Mouse (Mus musculus) intestine, embryonic 14.5 days (tissue): ENCODE results near the gene Nav2. TPM values are rescaled to one million over a fixed set of nuclear protein-coding genes. Genes with fewer than 3 reads are reported as not detected.

ENCODE experiments used
- ATAC-seq: fragments of 200-750 bp; cut with Nextera tagmentation; replicated peaks from 2 replicates; pipeline ENCODE4 v1.8.0; 2017; ENCODE audit warnings: low read depth, moderate number of reproducible peaks, moderate TSS enrichment, moderate library complexity; ENCODE audit not compliant: low FRiP score, low TSS enrichment
- DNase-seq: peaks from one replicate; pipeline ENCODE4 v3.0.0-alpha.2; 2018; ENCODE audit warnings: low spot score
- H3K27ac ChIP-seq: fragments of 300-500 bp; sonication (generic); 2 replicates; pipeline ENCODE4 v1.5.1; 2014; ENCODE audit warnings: low read depth, mild to moderate bottlenecking, control low read depth
- H3K27me3 ChIP-seq: fragments of 300-500 bp; sonication (generic); replicated peaks from 2 replicates; pipeline ENCODE4 v1.6.1; 2014; ENCODE audit warnings: low read length, control low read depth; ENCODE audit not compliant: control insufficient read depth, insufficient read depth
- H3K36me3 ChIP-seq: fragments of 300-500 bp; sonication (generic); 2 replicates; pipeline ENCODE4 v1.6.1; 2014; ENCODE audit warnings: low read length, control low read depth; ENCODE audit not compliant: control insufficient read depth, insufficient read depth
- H3K4me1 ChIP-seq: fragments of 300-500 bp; sonication (generic); replicated peaks from 2 replicates; pipeline ENCODE4 v1.6.1; 2014; ENCODE audit warnings: low read length, control low read depth, mixed read lengths; ENCODE audit not compliant: control insufficient read depth, insufficient read depth
- H3K4me2 ChIP-seq: fragments of 300-500 bp; sonication (generic); 2 replicates; pipeline ENCODE4 v1.6.1; 2014; ENCODE audit warnings: low read length
- H3K4me3 ChIP-seq: fragments of 300-500 bp; sonication (generic); 2 replicates; pipeline ENCODE4 v1.5.1; 2014; ENCODE audit warnings: low read depth, low read length, control low read depth, mixed read lengths
- H3K9ac ChIP-seq: fragments of 300-500 bp; sonication (generic); 2 replicates; pipeline ENCODE4 v1.6.1; 2014; ENCODE audit warnings: mild to moderate bottlenecking, low read length
- H3K9me3 ChIP-seq: fragments of 300-500 bp; sonication (generic); 2 replicates; pipeline ENCODE4 v1.6.1; 2016; ENCODE audit warnings: low read length, control low read depth; ENCODE audit not compliant: control insufficient read depth
- WGBS: fragments of 180-500 bp; shearing (Covaris S2); extraction: QIAGEN DNeasy Blood & Tissue Kit; methylation state at CpG from one replicate; pipeline ENCODE4 v1.1.7; 2014; 5-methylcytosine and 5-hydroxymethylcytosine counted together
- polyA plus RNA-seq: library from polyadenylated mRNA; unstranded; fragments of >200 nt; fragmentation: Nextera tagmentation; extraction: Ambion mirVana; gene quantifications from 2 replicates; pipeline ENCODE4 v1.2.1, GENCODE M21; 2014

Gene Nav2
- polyA plus RNA-seq, 1 experiment from 2014 or later = 31.5 TPM

- 78% methylated on average over 4 of the region's 4 CpGs for WGBS
- no peak overlapping the region for H3K4me2 ChIP-seq
- no peaks in the 10 kb centered on the region for H3K9me3 ChIP-seq
- no peak overlapping the region for H3K27ac ChIP-seq
- no peak overlapping the region for H3K9ac ChIP-seq
- no peaks in the 10 kb centered on the region for H3K27me3 ChIP-seq
- no peak for DNase-seq
- H3K4me1 ChIP-seq = no peaks in the 10 kb centered on the region
- no peak overlapping the region for H3K4me3 ChIP-seq
- no peak for ATAC-seq
- H3K36me3 ChIP-seq = no peaks in the 10 kb centered on the region
Measured at GRCm38 (mm10) chr7:49178217-49178616, 269.7 kb downstream of the Nav2 start.

GRCm38 (mm10) chr7:49181010-49181409 lies 272.5 kb downstream of the Nav2 start:
- no peak overlapping the region for H3K27ac ChIP-seq
- no peak for DNase-seq
- 77% methylated on average over 8 of the region's 8 CpGs for WGBS
- no peak overlapping the region for H3K4me2 ChIP-seq
- H3K9me3 ChIP-seq = no peaks in the 10 kb centered on the region
- H3K36me3 ChIP-seq = no peaks in the 10 kb centered on the region
- no peak overlapping the region for H3K4me3 ChIP-seq
- ATAC-seq = no peak
- H3K4me1 ChIP-seq = peaks cover 8% of the 10 kb centered on the region
- H3K9ac ChIP-seq = no peak overlapping the region
- H3K27me3 ChIP-seq = no peaks in the 10 kb centered on the region

DNA sequence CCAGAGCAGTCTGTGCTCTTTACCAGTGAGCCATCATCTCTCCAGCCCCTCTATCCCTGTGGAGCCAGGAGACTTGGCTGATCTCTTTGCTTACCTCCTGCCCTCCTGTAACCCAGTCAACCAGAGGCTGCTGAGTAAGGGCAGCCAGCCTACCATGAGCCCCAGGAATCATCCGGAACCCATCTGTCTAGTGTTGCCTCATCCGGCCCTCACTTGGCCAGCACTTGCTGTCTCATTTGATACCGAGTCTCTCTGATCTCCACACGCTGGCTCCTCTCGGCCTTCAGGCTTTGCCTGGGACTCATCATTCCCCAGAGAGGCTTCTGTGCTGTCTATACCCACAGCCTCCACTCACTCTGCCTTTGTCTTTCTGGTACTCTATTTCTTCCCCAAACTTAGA lies 273.9 kb downstream of the Nav2 start:
- 84% methylated on average over 5 of the region's 5 CpGs for WGBS
- H3K4me3 ChIP-seq = no peak overlapping the region

DNA sequence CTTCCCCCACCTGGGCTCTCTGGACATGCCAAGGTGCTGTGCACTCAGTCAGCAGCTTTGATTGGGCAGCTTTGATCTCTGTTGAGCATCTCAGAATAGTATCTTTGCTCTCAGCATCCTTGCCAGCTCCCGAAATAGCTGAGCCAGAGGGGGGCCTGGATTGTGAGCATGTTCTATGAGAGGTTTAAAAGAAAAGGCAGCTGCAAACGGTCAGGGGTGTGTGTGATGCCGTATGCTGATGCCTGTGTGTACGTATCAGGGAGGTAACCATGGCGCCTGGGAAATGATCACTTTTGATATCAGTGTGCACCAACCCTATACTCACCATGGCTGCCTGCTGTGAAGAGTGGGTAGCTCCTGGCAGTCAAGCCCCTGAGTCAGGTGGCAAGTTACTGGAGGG lies 275.2 kb downstream of the Nav2 start:
- Histone ChIP-seq H3K4me2 (no peak overlapping the region), H3K27me3 (no peaks in the 10 kb centered on the region), H3K9ac (no peak overlapping the region), H3K9me3 (no peaks in the 10 kb centered on the region), H3K36me3 (no peaks in the 10 kb centered on the region), H3K4me1 (peaks cover 8% of the 10 kb centered on the region), H3K27ac (no peak overlapping the region), H3K4me3 (no peak overlapping the region)
- DNase-seq = no peak
- ATAC-seq = no peak
- 72% methylated on average over 5 of the region's 5 CpGs for WGBS

More for the DNA sequence above, 273.9 kb downstream of the Nav2 start:
- Histone ChIP-seq H3K9ac (no peak overlapping the region), H3K9me3 (no peaks in the 10 kb centered on the region), H3K4me2 (no peak overlapping the region), H3K27me3 (no peaks in the 10 kb centered on the region), H3K36me3 (no peaks in the 10 kb centered on the region), H3K27ac (no peak overlapping the region), H3K4me1 (peaks cover 8% of the 10 kb centered on the region)
- DNase-seq (no peak), ATAC-seq (no peak)

DNA sequence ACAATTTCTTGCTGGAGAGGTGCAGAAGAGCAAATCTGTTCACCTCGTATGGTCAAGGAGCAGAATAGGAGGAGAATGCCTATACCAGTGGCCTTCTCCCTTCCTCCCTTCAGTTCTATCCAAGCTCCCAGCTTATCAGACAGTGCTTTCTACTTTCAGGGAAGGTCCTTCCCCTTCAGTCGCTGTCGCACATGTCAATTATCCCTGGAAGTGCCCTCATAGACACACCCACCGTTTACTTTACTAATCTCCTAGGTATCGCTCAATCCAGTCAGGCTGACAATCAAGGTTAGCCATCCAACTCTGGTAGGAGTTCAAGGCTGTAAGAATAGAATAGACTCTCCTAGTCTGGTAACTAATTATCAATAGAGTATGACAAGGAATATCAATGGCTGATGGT lies 277.5 kb downstream of the Nav2 start:
- DNase-seq (no peak), ATAC-seq (0 out of 2 replicates have a peak, but pooled peaks have one; percentile 18)
- WGBS = 75% methylated on average over 5 of the region's 5 CpGs
- Histone ChIP-seq H3K4me2 (no peak overlapping the region), H3K27me3 (no peaks in the 10 kb centered on the region), H3K9ac (no peak overlapping the region), H3K9me3 (no peaks in the 10 kb centered on the region), H3K27ac (no peak overlapping the region), H3K4me3 (no peak overlapping the region), H3K36me3 (no peaks in the 10 kb centered on the region), H3K4me1 (peaks cover 14% of the 10 kb centered on the region)

- WGBS = 90% methylated on average over 5 of the region's 5 CpGs
- H3K4me1 ChIP-seq = peaks cover 11% of the 10 kb centered on the region
- ATAC-seq (no peak), DNase-seq (no peak)
- no peak overlapping the region for H3K4me3 ChIP-seq
- H3K27ac ChIP-seq = no peak overlapping the region
- no peaks in the 10 kb centered on the region for H3K27me3 ChIP-seq
- no peaks in the 10 kb centered on the region for H3K36me3 ChIP-seq
- H3K4me2 ChIP-seq = no peak overlapping the region
- no peak overlapping the region for H3K9ac ChIP-seq
- H3K9me3 ChIP-seq = no peaks in the 10 kb centered on the region
Measured at GRCm38 (mm10) chr7:49189364-49189763, 280.8 kb downstream of the Nav2 start.

DNA sequence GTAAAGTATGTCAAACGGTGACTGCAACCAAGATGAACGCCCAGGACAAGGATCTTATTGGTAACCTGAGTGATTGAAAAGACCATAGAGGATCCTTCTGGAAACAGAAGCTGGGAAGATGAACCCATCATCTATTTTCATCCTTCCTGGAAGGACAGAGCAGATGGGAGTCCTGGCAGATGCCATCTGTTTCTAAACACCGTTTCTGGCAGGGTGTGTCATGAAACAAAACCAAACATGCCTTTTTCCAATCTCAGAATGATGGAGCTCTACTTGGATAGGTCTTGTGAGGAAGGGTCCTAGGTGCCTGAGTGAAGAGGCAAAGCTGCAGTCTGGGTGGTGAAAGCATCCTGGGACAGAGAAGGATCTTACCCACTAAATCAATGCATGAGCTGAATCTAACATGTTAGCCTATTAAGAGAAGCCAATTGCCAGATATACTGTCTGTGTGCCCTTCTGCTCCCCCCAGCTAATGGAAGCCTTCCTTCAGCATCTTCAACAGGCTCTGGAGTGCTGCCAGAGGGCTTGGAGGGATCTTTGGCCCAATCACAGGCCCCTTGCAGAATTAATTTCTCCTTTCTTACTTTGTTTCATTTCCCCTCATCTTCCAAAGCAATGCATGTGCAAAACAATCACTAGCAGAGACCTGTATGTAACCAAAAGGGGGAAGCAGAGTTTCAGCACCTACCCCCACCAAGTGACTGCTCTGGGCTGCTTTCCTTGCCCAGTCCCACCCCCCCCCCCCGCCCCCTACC lies 281.9 kb downstream of the Nav2 start:
- ATAC-seq (no peak), DNase-seq (no peak)
- 83% methylated on average over 3 of the region's 4 CpGs for WGBS
- no peak overlapping the region; the same call in 1 of the 2 replicates for H3K27ac ChIP-seq
- H3K4me3 ChIP-seq = no peak overlapping the region
- no peaks in the 10 kb centered on the region for H3K9me3 ChIP-seq
- no peaks in the 10 kb centered on the region for H3K36me3 ChIP-seq
- no peak overlapping the region for H3K9ac ChIP-seq
- no peaks in the 10 kb centered on the region for H3K27me3 ChIP-seq
- H3K4me2 ChIP-seq = no peak overlapping the region
- H3K4me1 ChIP-seq = peaks cover 13% of the 10 kb centered on the region

- H3K9me3 ChIP-seq = no peaks in the 10 kb centered on the region
- ATAC-seq = no peak
- no peak overlapping the region for H3K9ac ChIP-seq
- DNase-seq = no peak
- peaks cover 14% of the 10 kb centered on the region for H3K4me1 ChIP-seq
- H3K4me3 ChIP-seq = no peak overlapping the region
- no peak overlapping the region for H3K4me2 ChIP-seq
- no peak overlapping the region; the same call in 1 of the 2 replicates for H3K27ac ChIP-seq
- 52% methylated on average over 7 of the region's 7 CpGs for WGBS
- H3K27me3 ChIP-seq = no peaks in the 10 kb centered on the region
- H3K36me3 ChIP-seq = no peaks in the 10 kb centered on the region
Measured at GRCm38 (mm10) chr7:49191081-49191678, 282.7 kb downstream of the Nav2 start.
